Mouse (Mus musculus) 3134 (cell line): Measurements from ENCODE around the gene Prdx2.

Source experiments
- DNase-seq: peaks from one replicate; pipeline ENCODE4 v3.0.0-alpha.2; 2011; ENCODE audit warnings: low spot score; ENCODE audit not compliant: insufficient read length; ENCODE audit errors: extremely low read depth

Prdx2 gene

GRCm38 (mm10) chr8:84969241-84970134, at the start of gene Prdx2, which contains the start of the genes Gm49661 and Rnaseh2a:
Gene Prdx2 (plus strand): TSS chr8:84969587.
Gene Gm49661 (minus strand): TSS chr8:84969433.
Gene Rnaseh2a (minus strand): TSS chr8:84969767.
- DNase-seq = peak; percentile 80

GRCm38 (mm10) chr8:84921596-84921995, 47.8 kb upstream of the Prdx2 start:
- DNase-seq = no peak

- DNase-seq = no peak
These were observed 43.8 kb upstream of the Prdx2 start for GRCm38 (mm10) chr8:84925557-84925956.

GRCm38 (mm10) chr8:84927513-84927912, 41.9 kb upstream of the Prdx2 start:
- no peak for DNase-seq

GRCm38 (mm10) chr8:84928456-84929306, 40.7 kb upstream of the Prdx2 start:
- peak; percentile 56 for DNase-seq

- no peak for DNase-seq
These were observed 38.8 kb upstream of the Prdx2 start for GRCm38 (mm10) chr8:84930582-84930981.

GRCm38 (mm10) chr8:84933767-84934559, 35.4 kb upstream of the Prdx2 start:
- DNase-seq = no peak

- DNase-seq = no peak
These were observed 34.5 kb upstream of the Prdx2 start for GRCm38 (mm10) chr8:84934860-84935259.

GRCm38 (mm10) chr8:84935489-84935888, 33.9 kb upstream of the Prdx2 start:
- DNase-seq = no peak

- DNase-seq = no peak
These were observed 33.1 kb upstream of the Prdx2 start for GRCm38 (mm10) chr8:84936041-84936961.

- no peak for DNase-seq
These were observed 32.3 kb upstream of the Prdx2 start, which contains the start of gene Mast1 for GRCm38 (mm10) chr8:84936962-84937546. Gene Mast1 (minus strand): TSS chr8:84937359.

- no peak for DNase-seq
These were observed 31.5 kb upstream of the Prdx2 start for GRCm38 (mm10) chr8:84937620-84938485.

GRCm38 (mm10) chr8:84943699-84944098, 25.7 kb upstream of the Prdx2 start:
- DNase-seq = no peak

- DNase-seq = no peak
These were observed 24.8 kb upstream of the Prdx2 start for GRCm38 (mm10) chr8:84944478-84945160.

GRCm38 (mm10) chr8:84945235-84945632, 24.2 kb upstream of the Prdx2 start:
- no peak for DNase-seq

GRCm38 (mm10) chr8:84945633-84946527, 23.5 kb upstream of the Prdx2 start:
- DNase-seq = no peak
